Mouse (Mus musculus) T-cell, adult 2 months (primary cell): Measurements from ENCODE around the gene Rab11fip4.
A peak's percentile ranks its signal among the peaks of the same experiment; 100 is the strongest.
"Not testable (repeated sequence)": the region's sequence is repeated elsewhere in the genome, so short reads cannot be mapped to it uniquely, and the experiment has no call there.

ENCODE experiments used
- DNase-seq: peaks from one replicate; pipeline ENCODE4 v3.0.0; 2022; ENCODE audit warnings: low spot score

Rab11fip4 gene

GRCm38 (mm10) chr11:79679929-79680328 lies 88.9 kb downstream of the Rab11fip4 start:
- no peak for DNase-seq

- DNase-seq: no peak
These were observed 89.5 kb downstream of the Rab11fip4 start for GRCm38 (mm10) chr11:79680559-79680958.

- DNase-seq: no peak
These were observed 90.2 kb downstream of the Rab11fip4 start for GRCm38 (mm10) chr11:79681182-79681581.

- no peak for DNase-seq
These were observed 90.8 kb downstream of the Rab11fip4 start for GRCm38 (mm10) chr11:79681798-79682197.

GRCm38 (mm10) chr11:79685109-79685508 lies 94.1 kb downstream of the Rab11fip4 start:
- no peak for DNase-seq

- peak; percentile 83 for DNase-seq
These were observed 95.6 kb downstream of the Rab11fip4 start for GRCm38 (mm10) chr11:79686501-79687121.

GRCm38 (mm10) chr11:79689916-79690315 lies 98.9 kb downstream of the Rab11fip4 start:
- DNase-seq: no peak

- no peak for DNase-seq
These were observed 100.5 kb downstream of the Rab11fip4 start for GRCm38 (mm10) chr11:79691513-79691912.

- DNase-seq: no peak
These were observed 105.6 kb downstream of the Rab11fip4 start for GRCm38 (mm10) chr11:79696390-79697307.

- DNase-seq: peak; percentile 36
These were observed 107.1 kb downstream of the Rab11fip4 start for GRCm38 (mm10) chr11:79698071-79698470.

GRCm38 (mm10) chr11:79698542-79698941 lies 107.5 kb downstream of the Rab11fip4 start:
- not testable (repeated sequence) for DNase-seq

- DNase-seq: no peak
These were observed 110.5 kb downstream of the Rab11fip4 start for GRCm38 (mm10) chr11:79701466-79701865.

- DNase-seq: no peak
These were observed 111.1 kb downstream of the Rab11fip4 start for GRCm38 (mm10) chr11:79702092-79702491.

- DNase-seq: peak; percentile 70
These were observed 112.4 kb downstream of the Rab11fip4 start for GRCm38 (mm10) chr11:79703452-79703851.

GRCm38 (mm10) chr11:79703885-79704291 lies 112.9 kb downstream of the Rab11fip4 start:
- no peak for DNase-seq

- DNase-seq: peak; percentile 94
These were observed 113.5 kb downstream of the Rab11fip4 start for GRCm38 (mm10) chr11:79704318-79705150.

- DNase-seq: no peak
These were observed 116.1 kb downstream of the Rab11fip4 start for GRCm38 (mm10) chr11:79707084-79707483.

- peak; percentile 41 for DNase-seq
These were observed 120.1 kb downstream of the Rab11fip4 start for GRCm38 (mm10) chr11:79710868-79711765.

- no peak for DNase-seq
These were observed 120.9 kb downstream of the Rab11fip4 start for GRCm38 (mm10) chr11:79711766-79712369.

- no peak for DNase-seq
These were observed 122.2 kb downstream of the Rab11fip4 start for GRCm38 (mm10) chr11:79713184-79713583.

GRCm38 (mm10) chr11:79713678-79714077 lies 122.7 kb downstream of the Rab11fip4 start:
- no peak for DNase-seq
